Mouse (Mus musculus): Measurements from ENCODE around the gene Pqlc2.

Pqlc2 gene

GRCm38 (mm10) chr4:139265783-139266499 lies 44.6 kb downstream of the Pqlc2 start:
- DNase-seq (ENCODE audit: low read depth, low spot score): no peak

GRCm38 (mm10) chr4:139262981-139263380 lies 47.5 kb downstream of the Pqlc2 start:
- DNase-seq (ENCODE audit: low read depth, low spot score): no peak

- no peak for DNase-seq (ENCODE audit: low read depth, low spot score)
Observed at GRCm38 (mm10) chr4:139259302-139259871, 51.1 kb downstream of the Pqlc2 start.

- no peak for DNase-seq (ENCODE audit: low read depth, low spot score)
Observed at GRCm38 (mm10) chr4:139258621-139259301, 51.7 kb downstream of the Pqlc2 start.

- DNase-seq (ENCODE audit: low read depth, low spot score): no peak
Observed at GRCm38 (mm10) chr4:139256708-139257107, 53.8 kb downstream of the Pqlc2 start.

- no peak for DNase-seq (ENCODE audit: low read depth, low spot score)
Observed at GRCm38 (mm10) chr4:139256146-139256545, 54.4 kb downstream of the Pqlc2 start.

GRCm38 (mm10) chr4:139253206-139253605 lies 57.3 kb downstream of the Pqlc2 start:
- no peak for DNase-seq (ENCODE audit: low read depth, low spot score)

GRCm38 (mm10) chr4:139252051-139252760 lies 58.3 kb downstream of the Pqlc2 start:
- peak; percentile 58 for DNase-seq (ENCODE audit: low read depth, low spot score)

- DNase-seq (ENCODE audit: low read depth, low spot score): no peak
Observed at GRCm38 (mm10) chr4:139250886-139251285, 59.6 kb downstream of the Pqlc2 start.

- DNase-seq (ENCODE audit: low read depth, low spot score): no peak
Observed at GRCm38 (mm10) chr4:139250043-139250442, 60.5 kb downstream of the Pqlc2 start.

GRCm38 (mm10) chr4:139248736-139249135 lies 61.8 kb downstream of the Pqlc2 start:
- no peak for DNase-seq (ENCODE audit: low read depth, low spot score)

- DNase-seq (ENCODE audit: low read depth, low spot score): no peak
Observed at GRCm38 (mm10) chr4:139247966-139248365, 62.5 kb downstream of the Pqlc2 start.

- no peak for DNase-seq (ENCODE audit: low read depth, low spot score)
Observed at GRCm38 (mm10) chr4:139246130-139246877, 64.2 kb downstream of the Pqlc2 start.

GRCm38 (mm10) chr4:139245534-139245933 lies 65.0 kb downstream of the Pqlc2 start:
- DNase-seq (ENCODE audit: low read depth, low spot score): no peak

GRCm38 (mm10) chr4:139244766-139245165 lies 65.7 kb downstream of the Pqlc2 start:
- DNase-seq (ENCODE audit: low read depth, low spot score): no peak

- no peak for DNase-seq (ENCODE audit: low read depth, low spot score)
Observed at GRCm38 (mm10) chr4:139244176-139244575, 66.3 kb downstream of the Pqlc2 start.

All from ES-CJ7 (cell line).